Mouse (Mus musculus) thymus, postnatal 36 days (tissue): ENCODE measurements around the gene Park7.
A peak's percentile ranks its signal among the peaks of the same experiment; 100 is the strongest.

Experiments used
- DNase-seq, 2 experiments: peaks; one replicate each; pipeline ENCODE4 v3.0.0; 2022; ENCODE audit warnings: mixed read lengths in 2 of 2

The Park7 gene

DNA sequence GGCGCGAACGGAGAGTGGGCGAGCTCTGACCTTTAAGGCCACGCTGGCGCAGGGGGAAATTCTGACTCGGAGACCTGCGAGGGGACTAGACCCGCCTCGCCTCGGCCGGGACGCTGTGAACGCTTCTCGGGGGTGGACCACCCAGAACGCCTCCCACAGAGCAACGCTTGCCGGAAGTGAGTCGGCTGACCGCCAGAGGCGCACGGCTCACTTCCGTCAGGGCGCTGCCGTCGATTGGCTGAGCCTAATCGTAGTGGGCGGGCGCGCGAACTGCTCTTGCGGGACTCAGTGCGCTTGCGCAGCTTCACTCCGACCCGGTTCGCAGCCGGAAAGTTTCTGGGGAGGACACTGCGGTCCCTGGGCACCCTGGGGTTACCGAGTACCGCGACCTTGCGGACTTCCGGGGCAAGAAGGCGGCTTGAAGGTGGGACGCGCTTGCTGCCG, at the start of gene Park7, which contains the start of gene Tnfrsf9:
Park7 (minus strand) TSS at position 148 of the 444 bp plus-strand sequence.
Tnfrsf9 (plus strand) TSS at position 273 of the 444 bp plus-strand sequence.
- peak; percentile 94 to 97 for DNase-seq

DNA sequence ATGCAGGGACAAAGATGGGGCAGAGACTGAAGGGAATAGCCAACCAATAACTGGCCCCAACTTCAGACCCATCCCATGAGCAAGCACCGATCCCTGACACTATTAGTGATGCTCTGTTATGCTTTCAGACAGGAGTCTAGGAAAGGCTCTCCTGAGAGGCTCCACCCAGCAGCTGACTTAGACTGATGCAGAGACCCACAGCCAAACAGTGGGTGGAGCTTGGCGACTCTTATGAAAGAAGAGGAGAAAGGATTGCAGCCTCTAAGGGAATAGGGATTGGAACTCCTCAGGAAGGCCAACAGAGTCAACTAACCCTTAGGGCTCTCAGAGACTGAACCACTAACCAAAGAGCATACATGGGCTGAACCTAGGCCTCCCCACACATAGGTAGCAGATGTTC, 49.5 kb upstream of the Park7 start:
- no peak for DNase-seq

DNA sequence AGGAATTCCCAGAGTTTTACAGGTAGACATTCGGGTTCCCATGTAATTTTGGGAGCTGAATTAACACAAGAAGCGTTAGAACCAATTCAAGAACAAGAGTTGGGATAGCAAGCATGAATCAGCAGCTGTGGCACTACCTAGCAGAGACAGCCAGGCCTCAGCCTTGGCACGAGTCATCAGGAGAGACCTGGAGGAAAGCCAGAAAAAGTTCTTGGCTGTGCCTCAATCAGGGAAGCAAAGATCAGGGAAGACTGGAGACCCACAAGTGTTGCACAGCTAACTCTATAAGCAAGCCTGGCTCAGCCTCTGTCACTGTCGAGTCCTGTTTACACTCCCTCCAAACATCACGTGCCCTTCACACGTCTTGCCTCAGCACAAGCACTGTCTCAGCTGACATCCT, 48.0 kb upstream of the Park7 start:
- no peak for DNase-seq

DNA sequence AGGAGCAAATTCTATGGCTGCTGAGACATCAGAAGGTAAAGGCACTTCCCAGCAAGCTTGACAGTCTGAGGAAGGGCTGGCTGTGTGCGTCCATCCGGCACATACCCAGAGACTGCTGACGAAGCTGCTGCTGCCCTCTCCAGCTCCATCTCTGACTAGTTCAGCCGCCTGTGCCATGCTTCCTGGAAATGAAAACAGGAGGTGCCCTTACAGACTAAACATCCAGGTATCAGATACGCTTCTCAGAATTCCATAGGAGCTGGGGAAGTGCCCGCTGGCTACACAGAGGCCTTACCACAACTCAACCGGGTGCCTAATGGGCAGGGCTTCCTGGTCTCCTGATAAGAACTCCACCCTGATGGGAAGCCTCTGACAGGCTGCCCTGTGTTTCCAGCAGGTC, 44.3 kb upstream of the Park7 start:
- no peak for DNase-seq

DNA sequence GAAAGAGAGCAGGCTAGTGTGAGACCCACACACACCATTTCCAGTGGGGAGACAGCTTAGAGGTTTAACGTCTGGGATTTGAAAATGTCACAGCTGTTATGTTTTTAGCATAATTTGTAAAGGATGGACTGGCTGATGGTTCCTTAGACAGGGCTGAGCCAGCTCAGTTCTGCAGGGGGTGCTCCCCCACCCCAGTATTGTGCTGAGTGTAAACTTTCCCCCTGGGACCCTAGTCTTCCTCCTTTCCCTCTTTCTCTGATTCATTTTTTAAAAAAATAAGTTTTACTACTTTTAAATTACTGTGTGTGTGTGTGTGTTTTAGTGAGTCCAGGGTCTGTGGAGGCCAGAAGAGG, 42.8 kb upstream of the Park7 start:
- no peak for DNase-seq

DNA sequence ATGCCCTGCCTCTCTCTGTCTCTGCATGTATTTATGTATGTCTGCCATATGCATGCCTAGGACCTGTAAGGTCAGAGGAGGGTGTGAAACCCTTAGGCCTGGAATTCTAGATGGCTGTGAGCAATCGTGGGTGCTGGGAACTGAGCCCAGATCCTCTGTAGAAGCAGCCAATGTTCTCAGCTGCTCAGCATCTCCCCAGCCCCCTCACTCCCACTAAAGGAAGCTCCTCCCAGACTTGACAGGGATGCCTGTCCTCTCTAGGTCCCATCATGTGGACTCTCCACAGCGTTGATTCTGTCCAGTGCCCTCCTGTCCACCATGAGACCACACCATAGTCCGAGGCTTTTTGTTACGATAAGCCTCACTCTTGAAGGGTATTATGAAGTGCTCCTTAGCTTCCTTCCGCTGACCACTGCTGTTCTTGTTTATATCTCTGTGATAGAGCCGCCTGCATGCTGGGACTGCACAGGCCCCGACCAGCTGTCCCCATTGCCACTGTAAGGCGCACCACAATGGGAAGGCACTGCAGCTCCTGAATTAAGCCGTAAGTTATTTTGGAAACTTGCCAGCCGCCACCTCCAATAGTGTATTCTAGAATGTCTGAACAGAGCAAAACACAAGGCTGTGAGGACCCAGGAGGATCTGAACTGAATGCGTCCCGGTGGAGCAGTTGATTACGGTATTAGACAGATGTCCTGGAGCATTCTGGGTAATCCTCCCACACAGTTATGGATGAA, 42.3 kb upstream of the Park7 start:
- no peak for DNase-seq

DNA sequence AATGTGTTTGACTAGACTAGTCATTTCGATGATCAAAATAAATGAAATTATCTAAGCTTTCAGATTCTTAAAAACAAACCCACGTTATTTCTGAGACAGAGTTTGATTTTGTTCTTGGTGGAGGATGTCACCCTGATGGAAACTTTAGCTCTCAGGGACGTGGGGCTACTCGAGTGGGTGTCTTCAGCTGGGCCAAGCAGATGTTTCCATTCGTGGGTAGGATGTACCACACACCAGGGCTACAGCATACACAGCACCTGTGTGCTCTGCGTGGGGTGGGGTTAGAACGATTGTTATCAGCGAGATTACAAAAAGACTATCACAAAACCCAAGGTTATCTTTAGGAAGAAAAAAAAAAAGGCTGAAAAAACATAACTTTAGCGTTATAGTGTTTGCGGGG, 36.7 kb upstream of the Park7 start:
- DNase-seq, result no peak

DNA sequence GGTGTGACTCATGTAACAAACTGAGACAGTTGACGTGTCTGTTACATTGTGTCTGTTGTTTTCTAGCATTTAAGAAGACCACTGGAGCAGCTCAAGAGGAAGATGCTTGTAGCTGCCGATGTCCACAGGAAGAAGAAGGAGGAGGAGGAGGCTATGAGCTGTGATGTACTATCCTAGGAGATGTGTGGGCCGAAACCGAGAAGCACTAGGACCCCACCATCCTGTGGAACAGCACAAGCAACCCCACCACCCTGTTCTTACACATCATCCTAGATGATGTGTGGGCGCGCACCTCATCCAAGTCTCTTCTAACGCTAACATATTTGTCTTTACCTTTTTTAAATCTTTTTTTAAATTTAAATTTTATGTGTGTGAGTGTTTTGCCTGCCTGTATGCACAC, 30.5 kb upstream of the Park7 start:
- DNase-seq, result no peak

DNA sequence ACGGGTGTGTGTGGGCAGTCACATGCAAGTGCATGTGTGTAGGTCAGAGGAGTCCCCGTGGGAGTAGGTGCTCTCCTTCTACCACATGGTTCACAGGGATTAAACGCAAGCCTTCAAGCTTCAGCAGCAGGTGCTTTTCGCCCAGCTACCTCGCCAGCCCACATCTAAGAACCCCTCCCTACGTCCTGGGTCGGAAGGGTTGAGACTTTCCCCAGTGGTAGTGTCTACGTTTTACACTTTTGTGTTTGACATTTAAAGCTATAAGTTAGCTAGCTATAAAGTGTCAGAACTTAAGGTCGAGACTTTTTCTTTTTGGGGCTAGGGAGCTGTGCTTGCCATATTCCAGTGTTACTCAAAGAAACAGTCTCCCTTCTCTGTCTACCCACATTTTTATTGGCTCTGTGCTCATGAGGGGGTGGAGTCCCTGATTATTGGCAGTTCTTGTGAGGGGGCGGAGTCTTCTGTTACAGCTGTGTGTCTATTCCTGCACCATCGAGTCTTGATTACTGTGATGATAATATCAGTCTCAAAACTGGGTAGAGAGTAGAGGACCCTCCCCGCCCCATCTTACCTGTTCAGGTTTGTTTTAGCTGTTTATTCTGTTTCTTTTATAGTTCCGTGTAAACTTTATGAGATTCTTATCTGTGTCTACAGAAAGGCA, 25.9 kb upstream of the Park7 start:
- DNase-seq, result peak; percentile 59 to 74

DNA sequence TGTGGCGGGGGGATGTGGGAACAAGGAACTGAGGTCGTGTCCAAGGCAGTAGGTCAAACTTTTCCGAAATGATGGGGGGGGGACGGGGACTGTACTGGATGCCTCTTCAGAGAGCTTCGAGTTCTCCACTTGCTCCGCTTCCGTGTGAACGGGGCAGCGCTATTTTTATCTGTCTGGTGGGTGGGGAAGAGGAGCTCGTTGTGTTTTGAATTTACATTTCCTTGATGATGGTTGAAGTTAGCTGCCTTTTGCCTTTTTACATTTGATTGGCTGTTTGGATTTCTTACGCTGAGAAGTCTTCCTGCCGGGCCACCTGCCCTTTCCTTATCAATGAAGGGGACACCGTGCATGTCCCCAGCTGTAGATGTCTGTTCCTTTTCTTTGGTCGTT, 23.8 kb upstream of the Park7 start:
- peak; percentile 42 to 59 for DNase-seq

DNA sequence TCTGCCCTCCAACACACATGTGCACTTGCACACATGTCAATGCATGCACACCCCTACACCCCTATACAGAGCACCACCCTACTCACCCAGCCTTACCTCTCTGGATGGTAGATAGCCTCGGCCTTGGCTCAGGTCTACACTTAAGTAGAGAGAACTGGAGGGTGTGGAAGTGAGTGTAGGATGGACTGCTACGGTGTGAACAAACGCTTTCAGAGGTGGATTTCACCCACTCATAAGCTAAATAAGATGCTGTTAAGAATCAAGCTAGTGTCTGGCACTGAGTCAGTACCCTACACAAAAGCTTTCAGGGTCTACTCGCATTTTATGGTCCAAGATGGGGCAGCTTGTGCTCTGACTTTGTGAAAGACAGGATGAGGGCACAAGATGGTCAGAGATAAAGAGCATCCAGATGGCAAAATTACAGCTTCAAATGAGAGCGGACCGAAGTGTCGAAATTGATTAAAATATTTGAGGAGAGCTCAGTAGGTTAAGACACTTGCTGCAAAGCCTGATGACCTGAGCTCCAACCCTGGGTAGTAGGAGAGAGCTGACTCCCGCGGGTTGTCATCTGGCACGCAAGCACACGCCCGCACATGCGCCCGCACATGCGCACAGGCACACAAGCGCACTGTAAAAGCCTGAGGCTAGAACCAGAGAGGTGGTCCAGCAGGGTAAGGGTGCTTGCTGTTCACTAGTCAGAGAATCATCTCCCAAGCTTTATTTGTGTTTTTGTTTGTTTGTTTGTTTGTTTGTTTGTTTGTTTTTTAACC, 23.2 kb upstream of the Park7 start:
- DNase-seq, result peak; percentile 52 to 72

DNA sequence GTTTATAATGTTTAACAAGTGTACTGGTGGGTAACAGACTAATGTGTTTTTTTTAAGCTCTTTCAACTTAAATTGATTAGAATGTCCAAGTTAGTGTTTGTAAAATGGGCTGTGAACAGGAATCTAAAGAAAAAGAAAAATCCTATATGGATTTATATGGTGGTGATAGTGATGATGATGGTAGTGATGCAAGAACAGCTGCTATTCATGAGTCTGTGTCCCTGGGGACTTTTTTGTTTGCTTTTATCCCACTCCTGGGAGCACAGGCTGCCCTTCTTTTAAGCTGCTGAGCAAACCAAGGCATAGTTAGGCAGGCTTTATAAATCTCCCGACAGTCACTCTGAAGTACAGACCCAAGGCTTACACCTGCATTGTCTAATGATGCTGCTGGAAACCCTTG, 19.3 kb upstream of the Park7 start:
- no peak for DNase-seq

DNA sequence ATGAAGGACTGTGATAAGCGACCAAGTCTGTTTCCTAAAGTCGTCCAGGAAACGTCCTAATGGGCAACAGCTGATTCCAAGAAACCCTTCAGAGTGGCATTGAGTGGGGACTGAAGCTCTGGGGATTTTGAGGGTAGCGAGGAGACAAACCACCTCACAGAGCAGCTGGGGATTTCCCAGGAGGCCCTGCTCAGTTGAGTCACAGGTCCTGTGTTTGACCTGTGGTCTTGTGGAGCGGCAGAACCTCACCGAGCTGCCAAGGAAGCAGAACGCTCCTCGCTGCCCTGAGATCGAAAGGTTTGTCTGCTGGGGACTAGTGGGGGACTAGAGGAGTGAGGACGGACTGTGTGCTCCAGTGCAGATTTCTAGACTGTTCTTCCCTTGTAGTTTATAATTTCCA, 13.6 kb upstream of the Park7 start:
- peak in 1 of 2 experiments; percentile 25 for DNase-seq

DNA sequence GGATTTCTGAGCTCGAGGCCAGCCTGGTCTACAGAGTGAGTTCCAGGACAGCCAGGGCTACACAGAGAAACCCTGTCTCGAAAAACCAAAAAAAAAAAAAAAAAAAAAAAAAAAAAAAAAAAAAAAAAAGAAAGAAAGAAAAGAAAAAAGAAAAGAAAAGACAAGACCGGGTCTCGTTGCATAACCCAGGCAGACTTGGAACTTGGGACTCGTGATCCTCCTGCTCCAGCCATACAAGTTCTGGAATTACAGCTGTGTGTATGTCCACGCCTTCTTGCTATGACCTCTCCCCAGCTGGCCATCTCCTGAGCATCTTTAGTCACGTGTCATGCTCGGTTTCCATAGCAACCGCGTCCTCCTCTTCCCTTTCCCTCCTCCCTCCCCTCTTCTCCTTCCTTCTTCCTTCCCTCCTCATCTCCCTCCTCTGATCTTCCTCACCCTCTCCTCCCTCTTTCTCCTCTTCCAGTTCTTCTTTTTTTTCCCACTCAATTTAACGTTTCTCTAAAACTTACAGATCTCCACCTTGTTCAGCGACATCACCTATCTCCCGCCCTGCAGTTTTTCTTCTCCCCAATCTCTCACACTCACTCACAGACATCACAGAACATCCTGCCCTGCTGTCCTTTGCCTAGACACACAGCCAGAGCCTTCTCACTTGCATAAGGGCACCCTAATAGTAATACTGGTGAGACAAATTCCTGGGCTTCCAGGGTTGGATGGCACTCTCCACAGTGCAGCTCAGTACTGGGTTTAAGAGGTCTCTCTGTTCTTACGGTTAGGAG, 12.9 kb upstream of the Park7 start:
- DNase-seq, result no peak

DNA sequence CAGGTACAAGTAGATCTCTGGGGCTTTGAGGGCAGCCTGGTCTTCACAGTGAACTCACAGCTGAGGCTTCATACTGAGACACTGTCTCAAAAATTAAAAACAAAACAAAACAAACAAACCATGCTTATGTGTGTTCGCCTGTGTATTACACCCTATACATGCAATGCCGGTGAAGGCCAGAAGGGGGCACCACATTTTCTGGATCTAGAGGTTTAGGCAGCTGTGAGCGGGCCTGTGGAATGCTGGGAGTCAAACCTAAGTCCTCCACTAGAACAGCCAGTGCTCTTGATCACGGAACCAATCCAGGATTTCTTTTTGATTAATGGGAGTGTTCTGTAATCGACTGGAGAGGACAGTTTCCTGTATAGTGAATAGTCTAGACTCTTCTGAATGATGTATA, 11.7 kb upstream of the Park7 start:
- DNase-seq, result peak in 1 of 2 experiments; percentile 27

DNA sequence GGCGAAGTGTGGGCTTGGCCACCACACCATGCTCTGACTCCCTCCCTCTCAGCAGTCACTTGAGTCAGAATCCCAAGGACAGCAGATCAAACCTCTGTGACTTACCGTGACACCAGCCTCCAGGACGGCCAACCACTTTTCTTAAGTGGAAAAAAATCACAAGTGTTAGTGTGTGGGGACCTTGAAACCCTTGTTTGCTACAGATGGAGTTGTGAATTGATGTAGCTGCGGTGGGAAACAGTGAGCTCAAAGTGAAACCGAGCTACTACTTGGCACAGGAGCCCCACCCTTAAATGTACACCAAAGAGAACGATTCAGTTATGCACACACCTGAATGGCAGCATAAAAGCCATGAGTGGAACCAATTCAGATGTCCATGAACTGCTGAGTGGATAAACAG, 10.7 kb upstream of the Park7 start:
- DNase-seq, result no peak

DNA sequence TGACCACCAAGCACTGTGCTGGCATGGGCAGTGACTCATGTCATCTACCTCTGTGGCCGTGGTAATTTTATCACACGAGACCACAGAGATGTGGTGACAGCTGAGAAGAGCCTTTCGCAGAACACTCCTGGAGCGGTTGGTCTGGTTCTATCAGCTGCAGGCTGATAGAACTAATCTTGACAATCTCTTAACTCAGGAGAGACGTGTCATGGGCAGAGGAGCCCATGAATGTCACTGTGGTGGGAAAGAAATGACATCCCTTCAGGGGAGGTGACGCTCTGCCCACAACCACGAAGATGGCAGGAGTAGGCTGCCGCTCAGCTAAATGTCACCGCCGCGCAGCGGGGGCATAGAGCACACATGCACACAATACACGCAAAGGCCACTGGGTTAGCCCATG, 10.1 kb upstream of the Park7 start:
- peak in 1 of 2 experiments; percentile 50 for DNase-seq

DNA sequence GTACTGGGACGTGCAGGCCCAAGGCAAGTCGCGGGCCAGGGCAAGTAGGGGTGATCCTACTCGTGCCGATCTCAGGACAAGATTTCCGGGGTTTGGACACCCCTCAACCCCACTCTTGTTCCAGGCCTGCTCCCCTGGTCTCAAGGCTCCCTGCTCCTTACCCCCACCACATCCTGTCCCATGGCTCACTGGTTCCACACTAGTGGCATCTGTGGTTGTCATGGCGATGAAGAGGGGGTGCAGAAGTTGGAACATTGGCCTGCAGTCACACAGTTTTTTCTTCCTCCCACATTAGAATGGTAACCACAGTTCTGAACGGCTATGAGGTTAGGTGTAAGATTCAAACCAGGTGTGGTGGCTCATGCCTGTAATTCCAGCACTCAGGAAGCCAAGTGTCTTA, 7.0 kb upstream of the Park7 start:
- peak in 1 of 2 experiments; percentile 67 for DNase-seq

DNA sequence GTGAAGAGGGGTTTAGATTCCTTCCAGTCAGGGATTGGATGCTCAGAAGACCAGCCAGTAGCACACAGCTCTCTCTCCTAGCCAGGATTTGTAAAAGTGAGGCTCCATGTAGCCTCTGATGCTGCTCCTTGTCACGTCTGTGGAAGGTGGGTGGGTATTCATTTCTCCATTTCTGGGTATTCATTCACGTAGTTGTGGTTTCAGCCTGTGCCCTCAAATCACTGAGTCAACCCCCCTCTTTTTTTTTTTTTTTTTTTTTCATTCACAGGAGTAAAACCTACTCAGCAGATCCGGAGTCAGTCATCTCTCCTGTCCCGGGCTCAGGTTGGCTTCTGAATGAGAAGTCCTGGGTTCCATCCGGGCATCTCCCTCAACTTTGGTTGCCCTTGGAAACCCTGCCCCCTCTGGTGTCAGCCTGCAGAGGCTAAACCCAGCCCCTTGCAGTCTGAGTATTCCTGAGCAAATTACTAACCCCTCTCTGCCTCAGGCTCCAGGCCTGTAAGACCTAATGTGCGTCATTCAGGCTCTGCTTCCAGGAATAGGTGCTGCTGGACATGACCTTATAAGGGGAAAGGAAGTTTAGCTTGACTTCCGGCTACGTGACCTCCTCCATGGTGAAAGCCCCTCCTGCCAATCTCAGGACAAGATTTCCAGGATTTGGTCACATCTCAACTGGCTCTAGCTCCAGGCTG, 3.2 kb upstream of the Park7 start:
- DNase-seq, result no peak

DNA sequence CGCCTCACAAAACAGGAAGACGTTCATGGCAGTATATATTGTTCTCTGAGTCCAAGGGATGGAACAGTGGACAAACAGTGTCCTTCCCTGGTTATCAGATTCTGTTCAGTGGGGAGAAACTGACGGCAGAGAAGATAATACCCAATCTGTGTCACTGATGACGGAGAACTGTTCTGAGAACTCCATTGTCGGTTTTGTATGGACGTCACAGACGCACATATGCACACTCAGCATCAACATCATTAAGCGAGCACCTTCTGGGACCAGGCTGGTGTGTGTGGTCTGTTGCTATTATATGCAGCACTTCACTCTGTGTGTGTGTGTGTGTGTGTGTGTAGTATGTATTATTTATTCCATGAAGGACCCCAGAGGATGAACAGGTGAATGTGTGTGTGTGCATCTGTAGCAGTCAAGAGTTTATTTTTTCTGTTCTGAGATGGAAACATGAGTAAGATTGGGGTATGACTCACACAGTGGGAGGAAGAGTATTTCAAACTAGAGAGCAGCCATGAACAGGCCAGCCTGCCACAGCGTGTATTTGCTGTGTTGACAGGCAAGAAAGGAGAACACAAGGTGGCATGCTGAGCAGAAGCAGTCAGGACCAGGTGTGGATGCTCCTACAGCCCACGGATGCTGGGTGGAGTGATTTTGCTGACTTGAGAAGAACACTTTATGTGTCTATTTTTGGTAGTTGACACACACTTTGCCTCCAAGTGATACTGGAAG, 1.1 kb upstream of the Park7 start:
- no peak for DNase-seq

DNA sequence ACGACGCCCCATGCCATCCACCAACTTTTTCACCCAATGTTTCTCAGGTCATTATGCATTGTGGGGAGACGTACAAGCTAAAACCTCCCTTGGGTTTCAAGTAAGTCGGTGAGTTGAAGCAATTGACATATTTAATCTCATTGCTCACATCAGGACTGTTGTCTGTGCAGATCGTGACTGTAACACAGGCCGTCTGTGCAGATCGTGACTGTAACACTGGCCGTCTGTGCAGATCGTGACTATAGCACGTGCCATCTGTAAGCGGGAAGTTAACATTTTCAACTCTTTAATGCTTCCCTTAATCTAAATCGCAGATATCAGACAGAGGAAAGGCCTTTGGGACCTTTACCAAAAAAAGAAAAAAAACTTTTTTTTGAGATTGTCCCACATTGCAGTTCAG, 494 bp downstream of the Park7 start:
- no peak for DNase-seq
